Mouse (Mus musculus) midbrain, embryonic 15.5 days (tissue): ENCODE data around the gene Nms. TPM values are rescaled to one million over a fixed set of nuclear protein-coding genes. Genes with fewer than 3 reads are reported as not detected.

ENCODE experiments used
- polyA plus RNA-seq: library from polyadenylated mRNA; unstranded; fragments of >200 nt; fragmentation: Nextera tagmentation; extraction: Ambion mirVana; gene quantifications from 2 replicates; pipeline ENCODE4 v1.2.1, GENCODE M21; 2015

The Nms gene
- polyA plus RNA-seq, 1 experiment from 2014 or later, result not detected

Other genes starting within 250 kb of the Nms start
- 22.2 and 26.4 TPM in 2 replicates for gene Lonrf2, start 102.4 kb upstream of the Nms start, polyA plus RNA-seq
- gene Chst10, start 41.0 kb upstream of the Nms start, polyA plus RNA-seq, result 65.1 and 65.9 TPM in 2 replicates
- 147 TPM in 2 replicates for gene Pdcl3, start 46.5 kb downstream of the Nms start, polyA plus RNA-seq